Mouse (Mus musculus) embryonic facial prominence, embryonic 14.5 days (tissue): ENCODE data around the gene Slc25a13. TPM values are rescaled to one million over a fixed set of nuclear protein-coding genes. Genes with fewer than 3 reads are reported as not detected.

Experiments
- ATAC-seq: fragments of 200-750 bp; cut with Nextera tagmentation; 2 replicates; pipeline ENCODE4 v1.8.0; 2017; ENCODE audit warnings: low read depth, moderate number of reproducible peaks, moderate TSS enrichment
- DNase-seq: peaks from one replicate; pipeline ENCODE4 v3.0.0-alpha.2; 2015; ENCODE audit warnings: low spot score
- H3K27ac ChIP-seq: fragments of 300-500 bp; sonication (generic); replicated peaks from 2 replicates; pipeline ENCODE4 v1.5.1; 2014; ENCODE audit warnings: low read depth, mild to moderate bottlenecking, low read length, moderate library complexity
- H3K27me3 ChIP-seq: fragments of 300-500 bp; sonication (generic); replicated peaks from 2 replicates; pipeline ENCODE4 v1.6.1; 2014; ENCODE audit warnings: low read length; ENCODE audit not compliant: control insufficient read depth, insufficient read depth
- H3K36me3 ChIP-seq: fragments of 300-500 bp; sonication (generic); 2 replicates; pipeline ENCODE4 v1.6.1; 2014; ENCODE audit warnings: low read length, mixed read lengths; ENCODE audit not compliant: control insufficient read depth, insufficient read depth
- H3K4me1 ChIP-seq: fragments of 300-500 bp; sonication (generic); 2 replicates; pipeline ENCODE4 v1.6.1; 2014; ENCODE audit warnings: antibody characterized with exemption, low read length; ENCODE audit not compliant: control insufficient read depth, insufficient read depth
- H3K4me2 ChIP-seq: fragments of 300-500 bp; sonication (generic); 2 replicates; pipeline ENCODE4 v1.6.1; 2014; ENCODE audit warnings: low read depth, mild to moderate bottlenecking, low read length, moderate library complexity, mixed read lengths
- H3K4me3 ChIP-seq: fragments of 300-500 bp; sonication (generic); 2 replicates; pipeline ENCODE4 v1.5.1; 2014; ENCODE audit warnings: low read depth, mild to moderate bottlenecking, low read length
- H3K9ac ChIP-seq: fragments of 300-500 bp; sonication (generic); 2 replicates; pipeline ENCODE4 v1.6.1; 2014; ENCODE audit warnings: low read depth, mild to moderate bottlenecking, low read length, moderate library complexity, mixed read lengths
- H3K9me3 ChIP-seq: fragments of 300-500 bp; sonication (generic); 2 replicates; pipeline ENCODE4 v1.6.1; 2016; ENCODE audit warnings: low read length; ENCODE audit not compliant: control insufficient read depth
- WGBS: fragments of 180-500 bp; shearing (Covaris S2); extraction: QIAGEN DNeasy Blood & Tissue Kit; methylation state at CpG from one replicate; pipeline ENCODE4 v1.1.7; 2014; 5-methylcytosine and 5-hydroxymethylcytosine counted together
- polyA plus RNA-seq: library from polyadenylated mRNA; unstranded; fragments of >200 nt; fragmentation: Nextera tagmentation; extraction: Ambion mirVana; gene quantifications from 2 replicates; pipeline ENCODE4 v1.2.1, GENCODE M21; 2014

Gene Slc25a13
- polyA plus RNA-seq, 1 experiment from 2014 or later: 16.9 TPM

DNA sequence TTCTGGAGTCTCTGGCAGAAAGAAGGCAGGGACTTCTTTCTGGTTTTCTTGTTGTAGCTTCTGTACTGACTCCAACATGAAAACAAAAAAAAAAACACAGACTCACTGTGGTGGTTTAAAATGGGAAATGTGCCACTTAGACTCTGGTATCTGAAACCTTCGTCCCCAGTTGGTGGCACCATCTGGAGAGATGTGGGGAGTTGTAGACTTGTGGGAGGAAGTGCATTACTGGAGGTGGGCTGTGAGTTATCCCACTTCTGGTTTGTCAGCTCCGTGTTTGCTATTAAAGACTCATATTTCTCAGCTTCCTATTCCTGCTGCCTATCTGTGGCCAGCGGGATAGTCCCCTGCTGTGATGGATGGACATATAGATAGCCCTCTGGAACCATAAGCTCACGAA is 139.7 kb downstream of the Slc25a13 start:
- Histone ChIP-seq H3K4me2 (no peak overlapping the region), H3K27me3 (no peaks in the 10 kb centered on the region), H3K36me3 (0 out of 2 replicates have a peak, but pooled peaks cover 5% of the 10 kb centered on the region), H3K9ac (no peak overlapping the region), H3K4me1 (no peaks in the 10 kb centered on the region), H3K9me3 (no peaks in the 10 kb centered on the region), H3K27ac (no peak overlapping the region), H3K4me3 (no peak overlapping the region)
- 73% methylated on average over 4 of the region's 4 CpGs for WGBS
- no peak for ATAC-seq
- no peak for DNase-seq

- no peak overlapping the region for H3K9ac ChIP-seq
- 87% methylated on average over 7 of the region's 7 CpGs for WGBS
These were observed 141.0 kb downstream of the Slc25a13 start for GRCm38 (mm10) chr6:6075940-6076447.

GRCm38 (mm10) chr6:6071038-6071437 is 145.9 kb downstream of the Slc25a13 start:
- 78% methylated on average over 7 of the region's 7 CpGs for WGBS
- no peaks in the 10 kb centered on the region for H3K4me1 ChIP-seq

More at GRCm38 (mm10) chr6:6075940-6076447, 141.0 kb downstream of the Slc25a13 start:
- no peak overlapping the region for H3K27ac ChIP-seq
- no peaks in the 10 kb centered on the region for H3K4me1 ChIP-seq
- DNase-seq (no peak), ATAC-seq (no peak)
- H3K27me3 ChIP-seq: no peaks in the 10 kb centered on the region
- no peak overlapping the region for H3K4me2 ChIP-seq
- 0 out of 2 replicates have a peak, but pooled peaks cover 5% of the 10 kb centered on the region for H3K36me3 ChIP-seq
- no peak overlapping the region for H3K4me3 ChIP-seq
- H3K9me3 ChIP-seq: no peaks in the 10 kb centered on the region

DNA sequence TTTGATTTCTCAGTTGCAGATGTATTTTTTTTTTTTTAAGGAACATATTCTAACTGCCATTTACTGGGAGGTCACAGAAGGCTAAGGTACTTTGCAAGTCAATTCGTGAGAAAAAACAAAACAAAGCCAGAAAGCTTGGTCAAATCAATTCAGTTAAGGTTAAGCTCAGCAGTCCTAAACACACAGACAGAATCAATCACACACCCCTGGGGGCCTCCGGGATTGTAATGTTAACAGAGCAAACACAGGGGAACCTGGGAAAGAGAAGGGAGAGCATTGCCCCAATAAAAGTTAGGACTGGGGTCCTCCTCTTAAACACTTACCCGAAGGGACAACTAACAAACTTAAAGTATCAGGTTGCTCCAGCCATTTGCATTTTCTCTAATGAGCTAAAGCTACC is 147.0 kb downstream of the Slc25a13 start:
- no peak overlapping the region for H3K27ac ChIP-seq
- no peak overlapping the region for H3K4me2 ChIP-seq
- no peaks in the 10 kb centered on the region for H3K4me1 ChIP-seq
- ATAC-seq (no peak), DNase-seq (no peak)
- H3K9me3 ChIP-seq: no peaks in the 10 kb centered on the region
- H3K9ac ChIP-seq: no peak overlapping the region
- 8% methylated on average over 3 of the region's 3 CpGs for WGBS
- H3K36me3 ChIP-seq: no peaks in the 10 kb centered on the region
- H3K4me3 ChIP-seq: no peak overlapping the region
- no peaks in the 10 kb centered on the region for H3K27me3 ChIP-seq

More at GRCm38 (mm10) chr6:6071038-6071437, 145.9 kb downstream of the Slc25a13 start:
- DNase-seq: no peak
- Histone ChIP-seq H3K36me3 (no peaks in the 10 kb centered on the region), H3K9ac (no peak overlapping the region), H3K4me2 (no peak overlapping the region), H3K4me3 (no peak overlapping the region), H3K27me3 (no peaks in the 10 kb centered on the region), H3K27ac (no peak overlapping the region), H3K9me3 (no peaks in the 10 kb centered on the region)
- no peak for ATAC-seq

DNA sequence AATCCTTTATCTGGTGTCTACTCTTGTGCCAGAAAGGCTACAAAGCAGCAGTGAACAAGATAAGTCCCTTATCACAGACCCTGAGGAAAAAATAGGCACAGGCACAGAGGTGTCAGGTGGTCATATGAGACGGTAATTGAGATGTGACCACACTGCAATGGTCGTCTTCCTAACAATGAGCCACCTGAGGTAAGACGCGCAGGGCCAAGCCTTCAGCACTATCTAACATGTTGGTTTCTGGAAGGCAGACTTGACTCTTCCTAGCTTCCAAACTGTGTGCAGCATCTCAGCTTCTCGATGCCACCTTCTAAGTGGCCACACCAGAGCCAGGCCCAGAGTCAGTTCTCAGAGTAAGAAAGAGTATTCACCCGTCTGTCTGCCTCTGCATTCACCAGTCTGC is 149.8 kb downstream of the Slc25a13 start:
- 83% methylated on average over 6 of the region's 6 CpGs for WGBS
- H3K4me3 ChIP-seq: no peak overlapping the region
- no peak overlapping the region for H3K9ac ChIP-seq
- no peak for DNase-seq
- no peak overlapping the region for H3K27ac ChIP-seq
- H3K4me2 ChIP-seq: no peak overlapping the region
- no peaks in the 10 kb centered on the region for H3K9me3 ChIP-seq
- H3K4me1 ChIP-seq: no peaks in the 10 kb centered on the region
- H3K27me3 ChIP-seq: no peaks in the 10 kb centered on the region
- no peak for ATAC-seq
- no peaks in the 10 kb centered on the region for H3K36me3 ChIP-seq

DNA sequence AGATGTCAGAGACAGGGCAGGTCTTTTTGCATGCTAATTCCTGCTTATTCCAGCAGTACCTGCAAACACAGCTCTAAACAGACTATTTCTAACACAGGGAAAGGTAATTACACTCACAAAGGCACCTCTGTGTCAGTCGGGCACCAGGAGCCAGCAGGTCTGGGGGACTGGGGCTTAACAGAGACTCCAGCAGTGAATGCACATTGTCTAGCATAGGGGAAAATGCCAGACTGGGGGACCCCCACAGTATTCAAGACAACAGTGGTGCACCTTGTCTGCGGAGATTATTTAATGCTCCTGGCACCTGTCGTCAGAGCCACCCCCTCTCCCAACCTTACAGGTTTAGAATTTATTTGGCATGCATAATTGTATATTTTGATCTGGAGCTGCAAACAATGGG is 158.4 kb downstream of the Slc25a13 start:
- Histone ChIP-seq H3K36me3 (no peaks in the 10 kb centered on the region), H3K9me3 (no peaks in the 10 kb centered on the region), H3K4me2 (no peak overlapping the region), H3K4me3 (no peak overlapping the region), H3K4me1 (no peaks in the 10 kb centered on the region), H3K9ac (no peak overlapping the region), H3K27ac (no peak overlapping the region), H3K27me3 (no peaks in the 10 kb centered on the region)
- ATAC-seq (peak; percentile 85), DNase-seq (no peak)
- WGBS: 27% methylated on average over 3 of the region's 3 CpGs

- no peaks in the 10 kb centered on the region for H3K36me3 ChIP-seq
- H3K4me1 ChIP-seq: peaks cover 6% of the 10 kb centered on the region; the same call in 1 of the 2 replicates
- H3K4me2 ChIP-seq: no peak overlapping the region
- no peaks in the 10 kb centered on the region for H3K9me3 ChIP-seq
- WGBS: 58% methylated on average over 3 of the region's 3 CpGs
- no peak overlapping the region for H3K9ac ChIP-seq
- ATAC-seq (peak; percentile 37; the same call in 1 of the 2 replicates), DNase-seq (peak; percentile 48)
- no peak overlapping the region for H3K4me3 ChIP-seq
- H3K27me3 ChIP-seq: no peaks in the 10 kb centered on the region
- H3K27ac ChIP-seq: no peak overlapping the region
These were observed 163.0 kb downstream of the Slc25a13 start for GRCm38 (mm10) chr6:6053946-6054345.

DNA sequence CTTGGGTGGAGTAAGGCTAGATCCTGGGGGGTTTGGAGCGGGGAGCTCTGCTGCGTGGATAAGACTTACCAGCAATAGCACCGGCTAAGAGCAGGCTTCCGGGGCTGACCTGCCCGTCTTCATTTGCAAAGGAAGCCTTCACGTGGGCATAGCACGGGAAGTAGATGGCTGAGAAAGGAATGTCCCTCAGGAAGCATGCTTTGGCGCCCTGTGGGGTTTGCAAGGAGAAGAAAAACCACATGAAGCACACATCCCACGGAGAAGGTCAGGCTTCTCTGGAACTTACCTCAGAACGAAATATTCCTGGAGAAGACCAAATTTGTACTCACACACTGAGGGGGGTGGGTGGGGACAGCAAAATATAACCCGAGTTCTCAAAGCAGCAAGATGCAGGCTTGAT is 164.3 kb downstream of the Slc25a13 start:
- no peak for ATAC-seq
- no peaks in the 10 kb centered on the region for H3K9me3 ChIP-seq

DNA sequence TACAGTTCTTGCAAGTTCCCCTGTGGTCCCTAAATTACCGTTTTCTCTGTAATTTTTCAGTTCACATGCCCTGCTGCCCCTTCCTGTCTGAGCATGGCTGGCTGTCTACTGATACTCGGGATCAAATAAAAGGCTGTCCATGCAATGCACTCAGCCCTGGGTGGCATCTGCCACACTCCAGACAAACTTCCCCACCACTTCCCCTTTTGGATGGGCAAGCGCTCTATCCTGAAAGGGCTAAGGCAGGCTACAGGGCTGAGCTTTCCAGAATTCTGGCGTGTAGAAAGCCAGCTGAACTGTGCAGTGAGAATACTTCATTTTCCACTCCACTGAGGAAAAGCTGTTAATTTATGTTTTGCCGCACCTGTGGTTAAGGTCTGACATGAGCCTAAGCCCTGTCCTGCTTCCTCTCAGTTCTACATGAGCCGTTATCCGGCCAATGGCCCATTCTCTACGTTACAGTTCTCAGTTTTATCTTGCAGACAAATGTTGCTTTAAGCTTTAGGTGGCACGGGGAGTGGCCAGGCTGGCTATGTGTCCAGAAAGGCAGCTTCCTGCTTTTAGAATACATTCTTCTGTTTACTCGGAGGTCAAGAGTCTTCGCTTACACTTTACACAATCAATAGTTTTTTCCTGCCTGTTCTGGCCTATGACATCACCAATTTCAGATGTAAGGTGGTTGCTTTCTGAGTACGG is 170.1 kb downstream of the Slc25a13 start:
- 0 out of 2 replicates have a peak, but pooled peaks cover under 1% of the 10 kb centered on the region for H3K4me1 ChIP-seq
- 70% methylated on average over 12 of the region's 12 CpGs for WGBS
- DNase-seq (no peak), ATAC-seq (no peak)
- no peak overlapping the region for H3K4me2 ChIP-seq
- H3K36me3 ChIP-seq: no peaks in the 10 kb centered on the region
- no peak overlapping the region for H3K9ac ChIP-seq
- no peak overlapping the region for H3K27ac ChIP-seq
- no peaks in the 10 kb centered on the region for H3K9me3 ChIP-seq
- H3K27me3 ChIP-seq: no peaks in the 10 kb centered on the region
- H3K4me3 ChIP-seq: no peak overlapping the region

More for the DNA sequence above, 164.3 kb downstream of the Slc25a13 start:
- H3K9ac ChIP-seq: no peak overlapping the region
- 51% methylated on average over 11 of the region's 11 CpGs for WGBS
- no peak overlapping the region for H3K4me3 ChIP-seq
- H3K4me2 ChIP-seq: no peak overlapping the region
- no peaks in the 10 kb centered on the region for H3K36me3 ChIP-seq
- H3K4me1 ChIP-seq: peaks cover 6% of the 10 kb centered on the region; the same call in 1 of the 2 replicates
- no peak overlapping the region for H3K27ac ChIP-seq
- no peak for DNase-seq
- H3K27me3 ChIP-seq: no peaks in the 10 kb centered on the region
